Mouse (Mus musculus) lung, adult 2 months (tissue): ENCODE measurements around the gene Slc22a14. TPM values are rescaled to one million over a fixed set of nuclear protein-coding genes. Genes with fewer than 3 reads are reported as not detected.

Source experiments
- DNase-seq: peaks from one replicate; pipeline ENCODE4 v3.0.0; 2022
- H3K4me1 ChIP-seq: fragments of 200-500 bp; 2 replicates; pipeline ENCODE4 v1.6.1; 2011; ENCODE audit warnings: low read length; ENCODE audit not compliant: control insufficient read depth, insufficient read depth
- H3K4me3 ChIP-seq: fragments of 200-500 bp; replicated peaks from 2 replicates; pipeline ENCODE3; 2011; ENCODE audit warnings: low read depth, mild to moderate bottlenecking, control low read depth, low read length; ENCODE audit errors: extremely low read depth
- CTCF ChIP-seq: fragments of 200-500 bp; IDR thresholded peaks from 2 replicates; pipeline ENCODE4 v1.5.1; 2011; ENCODE audit warnings: mild to moderate bottlenecking, low read length, control low read depth; ENCODE audit not compliant: insufficient read depth
- POLR2A ChIP-seq: fragments of 200-500 bp; IDR thresholded peaks from 2 replicates; pipeline ENCODE4 v1.6.1; 2011; ENCODE audit warnings: low read depth, mild to moderate bottlenecking, control low read depth, low read length, borderline replicate concordance; ENCODE audit errors: extremely low read depth
- WGBS: fragments of 180-500 bp; shearing (Covaris S2); methylation state at CpG from one replicate; pipeline ENCODE4 v1.1.7; 2018; 5-methylcytosine and 5-hydroxymethylcytosine counted together
- polyA plus RNA-seq: library from polyadenylated mRNA; depleted of rRNA; stranded (reverse); fragments of >200 nt; gene quantifications from 2 replicates; pipeline ENCODE4 v1.2.3, GENCODE M21; 2012; rRNA removed

The Slc22a14 gene
- polyA plus RNA-seq, 1 experiment, result 0.99 TPM

GRCm38 (mm10) chr9:119128436-119129181 is 236.7 kb downstream of the Slc22a14 start:
- 75% methylated on average over 12 of the region's 12 CpGs for WGBS
- no peaks in the 10 kb centered on the region for H3K4me1 ChIP-seq
- no peak overlapping the region for H3K4me3 ChIP-seq
- no peak for TF ChIP-seq CTCF
- TF ChIP-seq POLR2A, result no peak
- no peak for DNase-seq

GRCm38 (mm10) chr9:119122596-119123369 is 242.6 kb downstream of the Slc22a14 start:
- 73% methylated on average over 18 of the region's 18 CpGs for WGBS
- Histone ChIP-seq H3K4me1 (no peaks in the 10 kb centered on the region), H3K4me3 (no peak overlapping the region)
- TF ChIP-seq CTCF (no peak), POLR2A (no peak)
- no peak for DNase-seq

- no peaks in the 10 kb centered on the region for H3K4me1 ChIP-seq
- TF ChIP-seq CTCF (no peak), POLR2A (no peak)
- 40% methylated on average over 3 of the region's 3 CpGs for WGBS
- no peak for DNase-seq
- H3K4me3 ChIP-seq, result no peak overlapping the region
These were observed 245.2 kb downstream of the Slc22a14 start for GRCm38 (mm10) chr9:119120168-119120560.

Other genes starting within 250 kb of the Slc22a14 start
- gene Acaa1b, start 208.5 kb downstream of the Slc22a14 start, polyA plus RNA-seq, result 14.8 and 21.9 TPM in 2 replicates
- gene Gm47289, start 206.4 kb downstream of the Slc22a14 start, polyA plus RNA-seq, result not detected in 2 replicates
- 0.06 and 0.11 TPM in 2 replicates for gene Slc22a13, start 156.5 kb downstream of the Slc22a14 start, polyA plus RNA-seq
- 13.1 and 19.8 TPM in 2 replicates for gene Oxsr1, start 43.1 kb downstream of the Slc22a14 start, polyA plus RNA-seq
- gene Acaa1a, start 25.9 kb downstream of the Slc22a14 start, polyA plus RNA-seq, result 216 and 282 TPM in 2 replicates
- gene Myd88, start 24.1 kb downstream of the Slc22a14 start, polyA plus RNA-seq, result 29.3 and 38.5 TPM in 2 replicates
- 6.7 and 7.0 TPM in 2 replicates for gene Xylb, start 8.2 kb downstream of the Slc22a14 start, polyA plus RNA-seq
- 11.4 and 11.8 TPM in 2 replicates for gene Acvr2b, start 36.6 kb upstream of the Slc22a14 start, polyA plus RNA-seq
- gene Exog, start 79.4 kb upstream of the Slc22a14 start, polyA plus RNA-seq, result 1.8 and 3.2 TPM in 2 replicates
- 6.8 and 9.8 TPM in 2 replicates for gene Scn5a, start 213.5 kb upstream of the Slc22a14 start, polyA plus RNA-seq